Mouse (Mus musculus): ENCODE data around the gene Aldh3a1.

Aldh3a1 gene

GRCm38 (mm10) chr11:61234174-61234573 lies 26.8 kb downstream of the Aldh3a1 start:
- DNase-seq (ENCODE audit: low spot score in 2 of 2) = no peak

GRCm38 (mm10) chr11:61236015-61236414 lies 28.7 kb downstream of the Aldh3a1 start:
- no peak for DNase-seq (ENCODE audit: low spot score in 2 of 2)

- no peak for DNase-seq (ENCODE audit: low spot score in 2 of 2)
Measured at GRCm38 (mm10) chr11:61244406-61244805, 37.1 kb downstream of the Aldh3a1 start.

- DNase-seq (ENCODE audit: low spot score in 2 of 2) = no peak
Measured at GRCm38 (mm10) chr11:61251741-61252140, 44.4 kb downstream of the Aldh3a1 start.

GRCm38 (mm10) chr11:61252807-61253206 lies 45.5 kb downstream of the Aldh3a1 start:
- DNase-seq (ENCODE audit: low spot score in 2 of 2) = no peak

- no peak for DNase-seq (ENCODE audit: low spot score in 2 of 2)
Measured at GRCm38 (mm10) chr11:61259106-61259505, 51.8 kb downstream of the Aldh3a1 start.

GRCm38 (mm10) chr11:61262516-61262915 lies 55.2 kb downstream of the Aldh3a1 start:
- no peak for DNase-seq (ENCODE audit: low spot score in 2 of 2)

GRCm38 (mm10) chr11:61263841-61264240 lies 56.5 kb downstream of the Aldh3a1 start:
- DNase-seq (ENCODE audit: low spot score in 2 of 2) = no peak

- DNase-seq (ENCODE audit: low spot score in 2 of 2) = peak; percentile 89 to 94
Measured at GRCm38 (mm10) chr11:61266551-61267533, 59.5 kb downstream of the Aldh3a1 start, which contains the start of gene Aldh3a2. Gene Aldh3a2, minus strand, starts transcription at chr11:61267464.
